Mouse (Mus musculus) intestine, postnatal 0 days (tissue): ENCODE measurements around the gene Hyal6. TPM values are rescaled to one million over a fixed set of nuclear protein-coding genes. Genes with fewer than 3 reads are reported as not detected.

Experiments used
- ATAC-seq: fragments of 200-750 bp; cut with Nextera tagmentation; 2 replicates; pipeline ENCODE4 v1.8.0; 2017; ENCODE audit warnings: mild to moderate bottlenecking, moderate TSS enrichment, moderate library complexity
- H3K27ac ChIP-seq: fragments of 300-500 bp; sonication (generic); 2 replicates; pipeline ENCODE4 v1.5.1; 2014; ENCODE audit warnings: mild to moderate bottlenecking, low read depth, low read length, moderate library complexity
- H3K27me3 ChIP-seq: fragments of 300-500 bp; sonication (generic); replicated peaks from 2 replicates; pipeline ENCODE4 v1.6.1; 2014; ENCODE audit warnings: low read length, mixed read lengths; ENCODE audit not compliant: control insufficient read depth, insufficient read depth
- H3K36me3 ChIP-seq: fragments of 300-500 bp; sonication (generic); 2 replicates; pipeline ENCODE4 v1.6.1; 2014; ENCODE audit warnings: mild to moderate bottlenecking, moderate library complexity; ENCODE audit not compliant: control insufficient read depth, insufficient read depth
- H3K4me1 ChIP-seq: fragments of 300-500 bp; sonication (generic); replicated peaks from 2 replicates; pipeline ENCODE4 v1.6.1; 2014; ENCODE audit warnings: antibody characterized with exemption, low read length, mixed read lengths; ENCODE audit not compliant: control insufficient read depth, insufficient read depth
- H3K4me2 ChIP-seq: fragments of 300-500 bp; sonication (generic); replicated peaks from 2 replicates; pipeline ENCODE4 v1.6.1; 2014; ENCODE audit warnings: low read depth, mild to moderate bottlenecking, moderate library complexity
- H3K4me3 ChIP-seq: fragments of 300-500 bp; sonication (generic); 2 replicates; pipeline ENCODE4 v1.5.1; 2014; ENCODE audit warnings: low read depth, low read length
- H3K9ac ChIP-seq: fragments of 300-500 bp; sonication (generic); 2 replicates; pipeline ENCODE4 v1.6.1; 2014; ENCODE audit warnings: mild to moderate bottlenecking, low read depth, low read length
- H3K9me3 ChIP-seq: fragments of 300-500 bp; sonication (generic); 2 replicates; pipeline ENCODE4 v1.6.1; 2016; ENCODE audit warnings: mixed run types; ENCODE audit not compliant: control insufficient read depth
- CTCF ChIP-seq: sonication (generic); IDR thresholded peaks from 2 replicates; pipeline ENCODE4 v1.5.1; 2016; ENCODE audit warnings: low read depth, mild to moderate bottlenecking, control low read depth, antibody characterized with exemption, moderate library complexity
- WGBS: fragments of 180-500 bp; shearing (Covaris S2); extraction: QIAGEN DNeasy Blood & Tissue Kit; methylation state at CpG from one replicate; pipeline ENCODE4 v1.1.7; 2014; 5-methylcytosine and 5-hydroxymethylcytosine counted together
- polyA plus RNA-seq: library from polyadenylated mRNA; unstranded; fragments of >200 nt; fragmentation: Nextera tagmentation; extraction: Ambion mirVana; gene quantifications from 2 replicates; pipeline ENCODE4 v1.2.1, GENCODE M21; 2015

Gene Hyal6
- polyA plus RNA-seq, 1 experiment from 2014 or later = not detected

- H3K27ac ChIP-seq = peak overlapping the region; percentile 71
- no peaks in the 10 kb centered on the region for H3K9me3 ChIP-seq
- WGBS = 41% methylated on average over 2 of the region's 2 CpGs
- no peaks in the 10 kb centered on the region for H3K4me1 ChIP-seq
- H3K27me3 ChIP-seq = no peaks in the 10 kb centered on the region
- no peak overlapping the region for H3K4me3 ChIP-seq
- TF ChIP-seq CTCF = no peak
- peak; percentile 85 for ATAC-seq
- no peak overlapping the region for H3K4me2 ChIP-seq
- H3K36me3 ChIP-seq = no peaks in the 10 kb centered on the region
- H3K9ac ChIP-seq = no peak overlapping the region
Measured at GRCm38 (mm10) chr6:24707499-24707898, 25.5 kb upstream of the Hyal6 start.

- H3K4me2 ChIP-seq = peak overlapping the region; percentile 54
Measured at GRCm38 (mm10) chr6:24721317-24722099, 11.5 kb upstream of the Hyal6 start.

GRCm38 (mm10) chr6:24728130-24728529, 4.9 kb upstream of the Hyal6 start:
- no peak for TF ChIP-seq CTCF
- H3K9me3 ChIP-seq = no peaks in the 10 kb centered on the region

More at GRCm38 (mm10) chr6:24721317-24722099, 11.5 kb upstream of the Hyal6 start:
- Histone ChIP-seq H3K4me3 (0 out of 2 replicates have a peak overlapping the region, but pooled peaks have one; percentile 9), H3K27me3 (no peaks in the 10 kb centered on the region), H3K9ac (no peak overlapping the region), H3K36me3 (no peaks in the 10 kb centered on the region), H3K9me3 (no peaks in the 10 kb centered on the region), H3K4me1 (no peaks in the 10 kb centered on the region), H3K27ac (no peak overlapping the region)
- WGBS = 23% methylated on average over 13 of the region's 13 CpGs
- TF ChIP-seq CTCF = peak; percentile 74
- ATAC-seq = no peak

GRCm38 (mm10) chr6:24734565-24734964, 1.5 kb downstream of the Hyal6 start:
- Histone ChIP-seq H3K27ac (no peak overlapping the region), H3K4me3 (no peak overlapping the region), H3K9ac (no peak overlapping the region), H3K4me1 (no peaks in the 10 kb centered on the region), H3K4me2 (no peak overlapping the region), H3K27me3 (no peaks in the 10 kb centered on the region), H3K36me3 (no peaks in the 10 kb centered on the region), H3K9me3 (no peaks in the 10 kb centered on the region)
- no peak for TF ChIP-seq CTCF
- ATAC-seq = no peak
- 84% methylated on average over 6 of the region's 6 CpGs for WGBS

More at GRCm38 (mm10) chr6:24728130-24728529, 4.9 kb upstream of the Hyal6 start:
- H3K4me1 ChIP-seq = no peaks in the 10 kb centered on the region
- no peak for ATAC-seq
- no peak overlapping the region for H3K4me3 ChIP-seq
- no peak overlapping the region for H3K9ac ChIP-seq
- no peak overlapping the region for H3K27ac ChIP-seq
- no peaks in the 10 kb centered on the region for H3K27me3 ChIP-seq
- no peak overlapping the region for H3K4me2 ChIP-seq
- WGBS = 77% methylated on average over 1 of the region's 1 CpGs
- no peaks in the 10 kb centered on the region for H3K36me3 ChIP-seq

GRCm38 (mm10) chr6:24748029-24748428, 15.0 kb downstream of the Hyal6 start, which contains the start of gene Hyal4:
Gene Hyal4 (plus strand): TSS chr6:24748329.
- no peaks in the 10 kb centered on the region for H3K4me1 ChIP-seq
- H3K36me3 ChIP-seq = no peaks in the 10 kb centered on the region
- H3K9me3 ChIP-seq = no peaks in the 10 kb centered on the region
- WGBS = 86% methylated on average over 4 of the region's 4 CpGs
- no peak within 1 kb of the TSS for H3K4me2 ChIP-seq
- no peak within 1 kb of the TSS for H3K27ac ChIP-seq
- ATAC-seq = no peak
- TF ChIP-seq CTCF = no peak
- no peaks in the 10 kb centered on the region for H3K27me3 ChIP-seq
- H3K9ac ChIP-seq = no peak within 1 kb of the TSS
- H3K4me3 ChIP-seq = no peak within 1 kb of the TSS

GRCm38 (mm10) chr6:24759281-24759680, 26.2 kb downstream of the Hyal6 start:
- no peak overlapping the region for H3K9ac ChIP-seq
- no peak overlapping the region for H3K4me2 ChIP-seq
- no peak for TF ChIP-seq CTCF
- no peaks in the 10 kb centered on the region for H3K9me3 ChIP-seq
- 86% methylated on average over 3 of the region's 3 CpGs for WGBS
- H3K4me3 ChIP-seq = no peak overlapping the region
- no peak for ATAC-seq
- no peaks in the 10 kb centered on the region for H3K4me1 ChIP-seq
- H3K27ac ChIP-seq = no peak overlapping the region
- H3K27me3 ChIP-seq = no peaks in the 10 kb centered on the region
- H3K36me3 ChIP-seq = no peaks in the 10 kb centered on the region
